Mouse (Mus musculus) ES-Bruce4 (cell line): ENCODE measurements around the gene Eya2.

Experiments used
- CTCF ChIP-seq: IDR thresholded peaks from one replicate; pipeline ENCODE4 v1.8.1; 2011; ENCODE audit warnings: low read depth, low read length
- EP300 ChIP-seq: IDR thresholded peaks from 2 replicates; pipeline ENCODE4 v1.6.1; 2011; ENCODE audit warnings: low read depth, low read length; ENCODE audit not compliant: insufficient read depth
- POLR2A ChIP-seq: IDR thresholded peaks from one replicate; pipeline ENCODE4 v1.8.1; 2011; ENCODE audit warnings: low read length; ENCODE audit not compliant: insufficient read depth

GRCm38 (mm10) chr2:165571216-165571778 lies 23.5 kb upstream of the Eya2 start:
- TF ChIP-seq CTCF (no peak), POLR2A (no peak), EP300 (no peak)
